Mouse (Mus musculus) forebrain, embryonic 12.5 days (tissue): ENCODE results near the gene Cst3. TPM values are rescaled to one million over a fixed set of nuclear protein-coding genes. Genes with fewer than 3 reads are reported as not detected.

Experiments used
- ATAC-seq: fragments of 200-750 bp; cut with Nextera tagmentation; 2 replicates; pipeline ENCODE4 v1.8.0; 2017; ENCODE audit warnings: moderate TSS enrichment; ENCODE audit not compliant: low FRiP score
- H3K27ac ChIP-seq: fragments of 300-500 bp; sonication (generic); 2 replicates; pipeline ENCODE4 v1.5.1; 2016; ENCODE audit warnings: mild to moderate bottlenecking
- H3K27me3 ChIP-seq: fragments of 300-500 bp; sonication (generic); 2 replicates; pipeline ENCODE4 v1.6.1; 2016; ENCODE audit warnings: mild to moderate bottlenecking
- H3K36me3 ChIP-seq: fragments of 300-500 bp; sonication (generic); replicated peaks from 2 replicates; pipeline ENCODE4 v1.6.1; 2016; ENCODE audit warnings: mild to moderate bottlenecking
- H3K4me1 ChIP-seq: fragments of 300-500 bp; sonication (generic); 2 replicates; pipeline ENCODE4 v1.6.1; 2016
- H3K4me2 ChIP-seq: fragments of 300-500 bp; sonication (generic); 2 replicates; pipeline ENCODE4 v1.6.1; 2016; ENCODE audit warnings: mild to moderate bottlenecking, moderate library complexity
- H3K4me3 ChIP-seq: fragments of 300-500 bp; sonication (generic); replicated peaks from 2 replicates; pipeline ENCODE4 v1.5.1; 2016; ENCODE audit warnings: mild to moderate bottlenecking
- H3K9ac ChIP-seq: fragments of 300-500 bp; sonication (generic); 2 replicates; pipeline ENCODE4 v1.6.1; 2016; ENCODE audit warnings: mild to moderate bottlenecking
- H3K9me3 ChIP-seq: fragments of 300-500 bp; sonication (generic); 2 replicates; pipeline ENCODE4 v1.6.1; 2016
- WGBS: fragments of 180-500 bp; shearing (Covaris S2); methylation state at CpG from one replicate; pipeline ENCODE4 v1.1.7; 2016; 5-methylcytosine and 5-hydroxymethylcytosine counted together
- polyA plus RNA-seq: library from polyadenylated mRNA; unstranded; fragments of >200 nt; fragmentation: Nextera tagmentation; extraction: Ambion mirVana; gene quantifications from 2 replicates; pipeline ENCODE4 v1.2.1, GENCODE M21; 2016

The Cst3 gene
- polyA plus RNA-seq, 1 experiment from 2014 or later: 307 TPM

DNA sequence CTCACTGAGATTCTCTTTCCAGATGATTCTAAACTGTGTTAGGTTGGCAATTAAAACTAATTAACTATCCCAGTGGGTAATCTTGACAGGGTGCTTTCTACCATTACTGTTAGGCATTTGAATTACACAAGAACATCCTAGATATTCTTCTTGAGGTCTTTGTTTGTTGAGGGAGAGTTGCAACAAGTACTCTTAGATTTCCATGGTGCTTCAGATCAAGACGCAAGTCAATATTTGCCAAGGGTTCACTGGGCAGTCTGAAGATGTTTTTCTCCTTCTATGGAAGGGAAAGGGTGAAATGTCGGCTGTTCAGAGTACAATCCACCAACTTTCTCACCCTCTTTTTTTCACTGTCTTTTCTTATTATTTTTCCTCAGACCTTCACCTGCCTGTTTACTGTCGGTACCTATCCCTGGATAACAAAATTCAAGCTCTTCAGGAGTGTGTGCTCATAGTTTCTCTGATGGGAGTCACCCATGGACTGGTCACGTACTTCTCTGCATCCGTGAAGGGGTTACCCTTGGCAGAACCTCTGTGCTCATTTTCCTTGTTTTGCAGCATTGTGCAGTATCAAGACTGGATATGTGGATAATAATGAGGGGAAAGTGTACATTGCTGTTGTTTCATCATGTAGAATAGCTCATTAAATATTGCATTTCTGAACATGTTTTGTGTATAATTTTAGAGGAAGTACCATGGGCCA is 37.3 kb downstream of the Cst3 start:
- Histone ChIP-seq H3K4me2 (no peak overlapping the region), H3K4me3 (no peak overlapping the region), H3K27ac (no peak overlapping the region), H3K36me3 (no peaks in the 10 kb centered on the region), H3K27me3 (no peaks in the 10 kb centered on the region), H3K4me1 (no peaks in the 10 kb centered on the region), H3K9ac (no peak overlapping the region), H3K9me3 (no peaks in the 10 kb centered on the region)
- ATAC-seq: no peak
- 81% methylated on average over 5 of the region's 5 CpGs for WGBS

DNA sequence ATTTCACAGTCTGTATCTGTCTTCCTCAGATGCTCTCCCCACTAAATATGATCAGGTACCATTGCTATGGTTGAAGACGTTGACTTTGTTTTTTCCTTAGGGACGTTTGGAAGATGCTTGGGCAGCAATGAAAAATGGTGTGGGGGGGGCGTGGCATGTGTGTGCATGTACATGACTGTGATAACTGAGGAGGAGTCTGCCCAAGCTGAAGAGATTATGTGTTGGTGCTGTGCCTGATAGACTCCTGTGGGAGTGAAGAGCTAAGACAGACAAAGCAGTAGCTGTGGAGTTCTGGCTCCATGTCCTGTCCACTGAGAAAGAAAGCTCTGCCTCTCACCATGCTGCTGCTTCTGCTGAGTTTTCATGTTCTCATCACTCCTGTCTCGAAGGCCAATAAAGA is 40.6 kb downstream of the Cst3 start, which contains the start of gene Cst9:
Cst9 (plus strand) TSS at position 236 of the 400 bp plus-strand sequence.
- no peaks in the 10 kb centered on the region for H3K9me3 ChIP-seq
- H3K36me3 ChIP-seq: no peaks in the 10 kb centered on the region
- H3K4me2 ChIP-seq: no peak within 1 kb of the TSS
- H3K27me3 ChIP-seq: no peaks in the 10 kb centered on the region
- no peak within 1 kb of the TSS for H3K9ac ChIP-seq
- no peak for ATAC-seq
- WGBS: 79% methylated on average over 4 of the region's 4 CpGs
- no peak within 1 kb of the TSS for H3K27ac ChIP-seq
- no peaks in the 10 kb centered on the region for H3K4me1 ChIP-seq
- no peak within 1 kb of the TSS for H3K4me3 ChIP-seq

DNA sequence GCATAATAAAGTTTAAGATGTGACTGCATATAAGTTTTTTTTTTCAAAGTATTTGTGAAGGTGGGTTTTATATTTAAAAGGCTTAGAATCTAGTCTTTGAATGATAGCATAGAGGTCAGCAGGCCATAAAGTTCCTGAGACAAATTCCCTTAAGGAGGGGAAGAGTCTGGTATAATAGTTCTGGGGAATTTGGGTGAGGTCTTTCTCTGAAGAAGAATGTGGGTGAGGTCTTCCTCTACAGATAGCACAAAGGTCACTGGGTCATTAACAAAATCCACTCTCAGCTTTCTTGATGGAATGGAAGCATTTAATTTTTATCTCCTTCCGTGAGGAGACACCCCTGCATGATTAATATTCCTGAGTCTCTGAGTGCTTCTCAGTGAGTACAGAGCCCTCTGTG is 49.5 kb downstream of the Cst3 start:
- Histone ChIP-seq H3K9ac (no peak overlapping the region), H3K36me3 (no peaks in the 10 kb centered on the region), H3K27ac (no peak overlapping the region), H3K4me2 (no peak overlapping the region), H3K27me3 (no peaks in the 10 kb centered on the region), H3K9me3 (no peaks in the 10 kb centered on the region), H3K4me3 (no peak overlapping the region), H3K4me1 (no peaks in the 10 kb centered on the region)
- 52% methylated on average over 1 of the region's 1 CpGs for WGBS
- no peak for ATAC-seq

Other genes starting within 250 kb of the Cst3 start
- 109 and 114 TPM in 2 replicates for gene Nxt1, start 203.1 kb downstream of the Cst3 start, polyA plus RNA-seq
- gene Gzf1, start 194.7 kb downstream of the Cst3 start, polyA plus RNA-seq: 22.8 and 25.7 TPM in 2 replicates
- 18.6 and 19.7 TPM in 2 replicates for gene Napb, start 143.2 kb downstream of the Cst3 start, polyA plus RNA-seq
- not detected in 2 replicates for gene Cstl1, start 125.3 kb downstream of the Cst3 start, polyA plus RNA-seq
- gene Cst11, start 104.2 kb downstream of the Cst3 start, polyA plus RNA-seq: not detected in 2 replicates
- gene 8030411F24Rik, start 93.7 kb downstream of the Cst3 start, polyA plus RNA-seq: not detected in 2 replicates
- not detected in 2 replicates for gene Cst12, start 86.3 kb downstream of the Cst3 start, polyA plus RNA-seq
- gene Cst8, start 76.9 kb downstream of the Cst3 start, polyA plus RNA-seq: not detected in 2 replicates
- not detected in 2 replicates for gene Cst13, start 55.6 kb downstream of the Cst3 start, polyA plus RNA-seq
- not detected in 2 replicates for gene Cst9, start 40.5 kb downstream of the Cst3 start, polyA plus RNA-seq
- gene 9230104L09Rik, start 10.7 kb downstream of the Cst3 start, polyA plus RNA-seq: not detected in 2 replicates
- not detected in 2 replicates for gene Gm1330, start 127.6 kb upstream of the Cst3 start, polyA plus RNA-seq
- gene Gm10750, start 141.5 kb upstream of the Cst3 start, polyA plus RNA-seq: not detected in 2 replicates